Comparison of ENCODE assay signal across 11 mouse cellular contexts in the genomic region with DNA sequence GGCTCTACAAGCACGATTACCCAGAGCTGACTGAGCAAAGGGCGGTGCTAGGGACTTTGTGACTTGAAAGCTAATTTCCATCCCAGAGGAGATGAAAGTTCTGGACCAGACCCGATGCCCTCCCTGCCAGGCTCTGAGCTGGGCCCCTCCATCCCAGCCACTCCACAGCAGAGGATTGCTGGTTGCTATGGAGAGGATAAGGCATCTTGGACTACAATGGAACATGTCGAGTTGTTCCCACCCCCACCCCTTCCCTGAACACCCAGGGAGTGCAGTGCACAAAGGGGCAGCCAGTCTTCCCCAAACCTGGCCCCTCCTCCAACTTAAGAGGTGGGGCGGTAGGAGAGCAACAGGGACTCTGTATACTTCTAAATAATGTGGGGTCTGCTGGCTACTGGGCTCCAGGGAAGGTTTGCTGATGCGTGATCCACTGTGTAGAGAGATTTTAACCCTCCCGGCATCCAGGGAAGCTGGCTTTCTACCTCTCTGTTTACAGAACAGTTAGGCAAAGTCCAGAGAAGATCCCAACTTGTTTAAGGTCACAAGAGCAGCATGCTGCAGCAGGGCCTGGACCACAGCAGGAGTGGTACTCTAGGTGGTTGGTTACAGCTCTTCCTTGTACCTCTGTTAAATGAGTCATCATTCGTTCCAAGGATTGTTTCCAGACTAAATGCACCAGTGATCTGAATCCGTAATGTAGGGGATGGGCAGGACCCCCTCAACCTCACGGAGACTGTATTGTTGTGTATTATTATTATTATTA. TPM values are rescaled to one million over a fixed set of nuclear protein-coding genes. Genes with fewer than 3 reads are reported as not detected.
DNase-seq lines count a peak whose midpoint lies in the region; ATAC-seq and TF ChIP-seq lines count a peak whose summit lies in the region.
"Had no signal": no experiment of that assay in that cellular context is flagged by ENCODE, and none has a peak within 500 bp of the region (broad histone marks: within the 10 kb centered on the region; RNA-seq: fewer than 3 reads in every experiment).

No protein-coding gene starts in this region.

- peaks cover 58% of the 10 kb centered on the region for H3K27me3 ChIP-seq in liver, embryonic 12.5 days (replicated peaks)
- peaks cover 14% of the 10 kb centered on the region for H3K27me3 ChIP-seq in liver, postnatal 0 days (ENCODE audit: insufficient read depth, low read length)
- H3K27me3 ChIP-seq in forebrain, embryonic 15.5 days = no peaks in the 10 kb centered on the region
- H3K27me3 ChIP-seq in midbrain, embryonic 12.5 days = 0 out of 2 replicates have a peak, but pooled peaks cover under 1% of the 10 kb centered on the region

- no peak for DNase-seq in liver, postnatal 0 days
- no peak for DNase-seq in spleen, adult 18-20 months
- no peak for DNase-seq in urinary bladder, postnatal 25 days (ENCODE audit: low spot score)
- no peak for DNase-seq in gastrocnemius, adult 18-20 months (ENCODE audit: low spot score)
- DNase-seq: lung, embryonic 14.5 days had no signal

- 0 out of 2 replicates have a peak overlapping the region, but pooled peaks have one; percentile 23 for H3K4me2 ChIP-seq in liver, embryonic 12.5 days
- no peak overlapping the region for H3K4me2 ChIP-seq in liver, postnatal 0 days (ENCODE audit: low read depth, low read length)
- peak overlapping the region; percentile 40 for H3K4me2 ChIP-seq in forebrain, embryonic 15.5 days (replicated peaks)
- peak overlapping the region; percentile 69 for H3K4me2 ChIP-seq in midbrain, embryonic 12.5 days (replicated peaks)
- H3K4me2 ChIP-seq: heart, embryonic 15.5 days; lung, embryonic 14.5 days had no signal

- peaks cover 49% of the 10 kb centered on the region for H3K4me1 ChIP-seq in liver, embryonic 12.5 days
- peaks cover 8% of the 10 kb centered on the region for H3K4me1 ChIP-seq in liver, postnatal 0 days (ENCODE audit: insufficient read depth)
- H3K4me1 ChIP-seq in forebrain, embryonic 15.5 days = peaks cover 61% of the 10 kb centered on the region
- H3K4me1 ChIP-seq in midbrain, embryonic 12.5 days = peaks cover 78% of the 10 kb centered on the region

- no peaks in the 10 kb centered on the region for H3K36me3 ChIP-seq in liver, embryonic 12.5 days
- no peaks in the 10 kb centered on the region for H3K36me3 ChIP-seq in liver, postnatal 0 days (replicated peaks; ENCODE audit: insufficient read depth, low read length)
- no peaks in the 10 kb centered on the region for H3K36me3 ChIP-seq in forebrain, embryonic 15.5 days
- 0 out of 2 replicates have a peak, but pooled peaks cover 2% of the 10 kb centered on the region for H3K36me3 ChIP-seq in midbrain, embryonic 12.5 days
- H3K36me3 ChIP-seq: heart, embryonic 15.5 days had no signal

- H3K4me3 ChIP-seq in liver, embryonic 12.5 days = no peak overlapping the region
- no peak overlapping the region for H3K4me3 ChIP-seq in liver, postnatal 0 days (ENCODE audit: low read depth, low read length)
- peak overlapping the region; percentile 33 for H3K4me3 ChIP-seq in forebrain, embryonic 15.5 days
- H3K4me3 ChIP-seq in midbrain, embryonic 12.5 days = peak overlapping the region; percentile 58
- H3K4me3 ChIP-seq: heart, embryonic 15.5 days had no signal

- no peak overlapping the region for H3K27ac ChIP-seq in liver, embryonic 12.5 days
- H3K27ac ChIP-seq in liver, postnatal 0 days (ENCODE audit: low read depth) = no peak overlapping the region
- peak overlapping the region; percentile 76 for H3K27ac ChIP-seq in forebrain, embryonic 15.5 days (replicated peaks)
- H3K27ac ChIP-seq in midbrain, embryonic 12.5 days (replicated peaks) = peak overlapping the region; percentile 88
- H3K27ac ChIP-seq: heart, embryonic 15.5 days had no signal

- WGBS in liver, embryonic 12.5 days (ENCODE audit: insufficient replicate concordance) = 52% methylated on average over 10 of the region's 10 CpGs
- WGBS in liver, postnatal 0 days (ENCODE audit: insufficient replicate concordance) = 54% methylated on average over 10 of the region's 10 CpGs
- WGBS in forebrain, embryonic 15.5 days = 9% methylated on average over 10 of the region's 10 CpGs
- 11% methylated on average over 10 of the region's 10 CpGs for WGBS in midbrain, embryonic 12.5 days

- H3K9me3 ChIP-seq in liver, embryonic 12.5 days (replicated peaks) = no peaks in the 10 kb centered on the region
- no peaks in the 10 kb centered on the region for H3K9me3 ChIP-seq in liver, postnatal 0 days (ENCODE audit: low read length)
- no peaks in the 10 kb centered on the region for H3K9me3 ChIP-seq in forebrain, embryonic 15.5 days
- no peaks in the 10 kb centered on the region for H3K9me3 ChIP-seq in midbrain, embryonic 12.5 days
- H3K9me3 ChIP-seq: heart, embryonic 15.5 days had no signal

- TF ChIP-seq EP300 in liver, postnatal 0 days (IDR thresholded peaks at IDR 0.05; ENCODE audit: low read depth) = no peak

- ATAC-seq in liver, embryonic 12.5 days = no peak
- no peak for ATAC-seq in liver, postnatal 0 days
- ATAC-seq in forebrain, embryonic 15.5 days (replicated peaks) = peak; percentile 70
- peak; percentile 88 for ATAC-seq in midbrain, embryonic 12.5 days (ENCODE audit: low FRiP score, low read depth)
- ATAC-seq in inflammation-experienced regulatory T-cells, adult 6 months = no peak

- no peak overlapping the region for H3K9ac ChIP-seq in liver, embryonic 12.5 days
- H3K9ac ChIP-seq in liver, postnatal 0 days (replicated peaks) = no peak overlapping the region
- H3K9ac ChIP-seq in forebrain, embryonic 15.5 days (replicated peaks) = 0 out of 2 replicates have a peak overlapping the region, but pooled peaks have one; percentile 8
- peak overlapping the region; percentile 74 for H3K9ac ChIP-seq in midbrain, embryonic 12.5 days (replicated peaks)
- H3K9ac ChIP-seq: heart, embryonic 15.5 days; lung, embryonic 14.5 days had no signal

- no peak for TF ChIP-seq CTCF in liver, postnatal 0 days (IDR thresholded peaks at IDR 0.05; ENCODE audit: low read depth)

RNA-seq across cellular contexts. Expression of a gene that starts 2.1 kb away (rescaled TPM):
- 1.5 and 1.6 TPM in 2 replicates for polyA plus RNA-seq in liver, embryonic 12.5 days (2016; fragmentation: Nextera tagmentation; extraction: Ambion mirVana)
- 0.16 and 0.19 TPM in 2 replicates for polyA plus RNA-seq in liver, postnatal 0 days (2015; fragmentation: Nextera tagmentation; extraction: Ambion mirVana)
- 7.1 and 8.4 TPM in 2 replicates for polyA plus RNA-seq in forebrain, embryonic 15.5 days (2015; fragmentation: Nextera tagmentation; extraction: Ambion mirVana)
- 21.8 and 24.2 TPM in 2 replicates for polyA plus RNA-seq in midbrain, embryonic 12.5 days (2016; fragmentation: Nextera tagmentation; extraction: Ambion mirVana)
- not detected for polyA plus RNA-seq in inflammation-experienced regulatory T-cells, adult 6 months (2017; shearing (Covaris generic))
- total RNA-seq in gastrocnemius, adult 18-20 months (2021) = under 1 TPM in 1 of 2 experiments, not detected in 1; 0.05 TPM
- total RNA-seq: common myeloid progenitor, adult 5-6 weeks had no signal

Comparison
In these comparisons a context has a peak if more than half of its experiments do, and no peak if none do; other contexts are left out.
1. ATAC-seq: peak in forebrain, embryonic 15.5 days (single experiment) and midbrain, embryonic 12.5 days (single experiment); none in liver, embryonic 12.5 days (single experiment), liver, postnatal 0 days (single experiment) and inflammation-experienced regulatory T-cells, adult 6 months (single experiment).
2. H3K27ac ChIP-seq: peak in forebrain, embryonic 15.5 days (single experiment) and midbrain, embryonic 12.5 days (single experiment); none in liver, embryonic 12.5 days (single experiment) and liver, postnatal 0 days (single experiment).
3. H3K4me3 ChIP-seq: peak in forebrain, embryonic 15.5 days (single experiment) and midbrain, embryonic 12.5 days (single experiment); none in liver, embryonic 12.5 days (single experiment) and liver, postnatal 0 days (single experiment).
4. H3K9ac ChIP-seq: peak in forebrain, embryonic 15.5 days (single experiment) and midbrain, embryonic 12.5 days (single experiment); none in liver, embryonic 12.5 days (single experiment) and liver, postnatal 0 days (single experiment).